In genomic region chr2:59355531-59356289, GRCm38 (mm10) we compare ENCODE assay signal across 27 mouse cellular contexts.
"Had no signal": no experiment of that assay in that cellular context is flagged by ENCODE, and none has a peak within 500 bp of the region (broad histone marks: within the 10 kb centered on the region; RNA-seq: fewer than 3 reads in every experiment).

No protein-coding gene starts in this region.

- DNase-seq: gastrocnemius, adult 2 months; gastrocnemius, postnatal 10 days; gastrocnemius, postnatal 25 days; heart, adult 2 months; heart, postnatal 14 days; heart, postnatal 4 days; kidney, adult 18-20 months; kidney, adult 8-10 months; kidney, postnatal 10 days; kidney, postnatal 25 days; kidney, postnatal 4 days; liver; liver, embryonic 13.5 days had no signal

- H3K4me2 ChIP-seq: heart, embryonic 13.5 days; heart, embryonic 15.5 days; hindbrain, embryonic 12.5 days; hindbrain, embryonic 14.5 days; intestine, embryonic 15.5 days; limb, embryonic 12.5 days; liver, embryonic 13.5 days; liver, embryonic 15.5 days had no signal

- H3K9me3 ChIP-seq: heart, embryonic 13.5 days; heart, embryonic 15.5 days; hindbrain, embryonic 10.5 days; hindbrain, embryonic 12.5 days; intestine, embryonic 15.5 days; limb, embryonic 10.5 days; limb, embryonic 12.5 days; liver, embryonic 13.5 days; liver, embryonic 15.5 days had no signal

- ATAC-seq: hindbrain, embryonic 16.5 days; inflammation-experienced regulatory T-cells, adult 6 months; intestine, embryonic 15.5 days; intestine, postnatal 0 days had no signal

- H3K4me3 ChIP-seq: gastrocnemius, adult 2 months; heart, adult 2 months; heart, embryonic 13.5 days; heart, embryonic 15.5 days; hindbrain, embryonic 10.5 days; hindbrain, embryonic 12.5 days; intestine, embryonic 15.5 days; layer of hippocampus, adult 2 months; left cerebral cortex, adult 2 months; limb, embryonic 10.5 days; limb, embryonic 12.5 days; liver, embryonic 13.5 days; liver, embryonic 15.5 days had no signal

- H3K27ac ChIP-seq: gastrocnemius, adult 2 months; heart, adult 2 months; heart, embryonic 13.5 days; heart, embryonic 15.5 days; hindbrain, embryonic 10.5 days; hindbrain, embryonic 12.5 days; hindbrain, embryonic 14.5 days; intestine, embryonic 15.5 days; layer of hippocampus, adult 2 months; left cerebral cortex, adult 2 months; limb, embryonic 10.5 days; limb, embryonic 12.5 days; liver, embryonic 13.5 days; liver, embryonic 15.5 days had no signal

- H3K9ac ChIP-seq: heart, embryonic 13.5 days; heart, embryonic 15.5 days; hindbrain, embryonic 12.5 days; hindbrain, embryonic 14.5 days; intestine, embryonic 15.5 days; limb, embryonic 12.5 days; liver, embryonic 13.5 days; liver, embryonic 15.5 days had no signal

- H3K36me3 ChIP-seq: liver, embryonic 15.5 days had no signal

- H3K4me1 ChIP-seq: heart, embryonic 15.5 days; intestine, embryonic 15.5 days; limb, embryonic 10.5 days; liver, embryonic 13.5 days had no signal

- H3K27me3 ChIP-seq: heart, embryonic 13.5 days; heart, embryonic 15.5 days; hindbrain, embryonic 12.5 days; intestine, embryonic 15.5 days; limb, embryonic 12.5 days; liver, embryonic 13.5 days; liver, embryonic 15.5 days had no signal
